Comparison of ENCODE assay signal across 8 mouse cellular contexts in the genomic region with DNA sequence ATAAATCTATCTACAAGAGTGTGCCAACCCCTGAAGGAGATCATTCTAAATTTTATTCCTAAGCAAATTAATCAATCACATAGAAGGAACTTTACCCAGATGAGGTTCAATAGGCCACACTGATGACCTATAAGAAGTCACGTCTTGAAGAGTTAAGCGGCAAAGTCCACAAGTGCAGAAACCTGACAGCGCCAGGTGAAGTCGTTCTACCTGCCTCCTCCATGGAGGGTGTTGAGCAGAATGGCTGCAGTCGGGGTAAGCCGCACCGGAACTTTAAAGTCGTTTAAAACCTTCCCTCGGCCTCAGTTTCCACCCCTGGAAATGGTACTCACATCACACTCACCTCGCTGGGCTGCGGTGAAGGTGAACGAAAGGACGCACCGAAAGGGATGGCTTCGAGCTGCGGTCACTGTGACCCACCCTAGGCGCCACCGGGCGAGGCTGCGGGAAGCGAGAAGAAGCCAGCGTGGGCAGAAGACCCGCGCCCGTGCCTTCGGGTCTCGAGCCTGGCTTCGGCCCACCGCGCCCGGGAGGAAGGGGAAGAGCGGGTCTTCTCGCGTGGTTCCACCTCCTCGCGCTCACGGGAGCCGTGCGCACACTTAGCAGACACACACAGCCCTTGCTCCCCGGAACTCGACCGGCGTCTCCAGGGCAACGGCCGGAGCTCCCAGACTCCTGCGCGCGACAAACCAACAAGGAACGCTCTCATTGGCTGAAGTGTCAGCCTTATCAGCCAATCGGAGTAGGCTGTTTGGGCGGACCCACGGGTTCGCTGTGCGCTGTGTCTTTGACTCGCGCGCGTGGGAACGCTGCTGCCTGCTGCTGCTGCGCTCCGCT. TPM values are rescaled to one million over a fixed set of nuclear protein-coding genes. Genes with fewer than 3 reads are reported as not detected.
DNase-seq lines count a peak whose midpoint lies in the region; ATAC-seq and TF ChIP-seq lines count a peak whose summit lies in the region.

Gene Cabin1, minus strand, starts transcription at position 660 of the 837 bp plus-strand sequence.

- no peak for TF ChIP-seq CTCF in lung, postnatal 0 days (IDR thresholded peaks at IDR 0.05)

- peak; percentile 100 for ATAC-seq in frontal cortex, adult (ENCODE audit: low TSS enrichment)
- ATAC-seq in lung, postnatal 0 days = peak; percentile 100

- H3K9ac ChIP-seq in lung, postnatal 0 days (replicated peaks; ENCODE audit: low read depth) = peak within 1 kb of the TSS; percentile 82

- peaks cover 36% of the 10 kb centered on the region for H3K36me3 ChIP-seq in hindbrain, embryonic 10.5 days
- no peaks in the 10 kb centered on the region for H3K36me3 ChIP-seq in lung, postnatal 0 days (ENCODE audit: insufficient read depth, low read length)

- no peak for TF ChIP-seq EP300 in lung, postnatal 0 days (IDR thresholded peaks at IDR 0.05)

- peak within 1 kb of the TSS; percentile 93 for H3K4me3 ChIP-seq in hindbrain, embryonic 10.5 days
- peak within 1 kb of the TSS; percentile 78 for H3K4me3 ChIP-seq in lung, postnatal 0 days (ENCODE audit: low read depth, low read length)

- peaks cover 26% of the 10 kb centered on the region for H3K4me1 ChIP-seq in hindbrain, embryonic 10.5 days (replicated peaks)
- H3K4me1 ChIP-seq in lung, postnatal 0 days (ENCODE audit: insufficient read depth, low read depth, low read length) = peaks cover 5% of the 10 kb centered on the region; the same call in 1 of the 2 replicates

- peak within 1 kb of the TSS; percentile 90 for H3K27ac ChIP-seq in hindbrain, embryonic 10.5 days
- peak within 1 kb of the TSS; percentile 65 for H3K27ac ChIP-seq in lung, postnatal 0 days (ENCODE audit: low read length)

- under 1% methylated on average over 61 of the region's 61 CpGs for WGBS in hindbrain, embryonic 10.5 days
- under 1% methylated on average over 60 of the region's 61 CpGs for WGBS in lung, postnatal 0 days

- peak within 1 kb of the TSS; percentile 87 for H3K4me2 ChIP-seq in lung, postnatal 0 days (replicated peaks; ENCODE audit: low read depth, low read length)

- DNase-seq in MN1 (ENCODE audit: low spot score) = peak; percentile 99
- DNase-seq in cerebellum, adult 9-10 months = peak; percentile 97
- DNase-seq in hindbrain, embryonic 10.5 days (ENCODE audit: low spot score) = peak; percentile 99
- DNase-seq in layer of hippocampus, adult 9-11 months = peak; percentile 98
- peak; percentile 98 for DNase-seq in lung, postnatal 0 days (ENCODE audit: low spot score)
- peak; percentile 96 for DNase-seq in ovary, postnatal 14 days (ENCODE audit: low spot score)
- peak; percentile 97 for DNase-seq in thymus, postnatal 14 days

- no peaks in the 10 kb centered on the region for H3K9me3 ChIP-seq in hindbrain, embryonic 10.5 days
- no peaks in the 10 kb centered on the region for H3K9me3 ChIP-seq in lung, postnatal 0 days (ENCODE audit: low read length)

- no peaks in the 10 kb centered on the region for H3K27me3 ChIP-seq in hindbrain, embryonic 10.5 days (ENCODE audit: insufficient read depth, poor library complexity, severe bottlenecking)
- no peaks in the 10 kb centered on the region for H3K27me3 ChIP-seq in lung, postnatal 0 days (replicated peaks; ENCODE audit: insufficient read depth, low read length)

RNA-seq across cellular contexts. Expression of gene Cabin1, which starts in this region (rescaled TPM):
- 36.8 and 38.4 TPM in 2 replicates for polyA plus RNA-seq in hindbrain, embryonic 10.5 days (2016; fragmentation: Nextera tagmentation; extraction: Ambion mirVana)
- polyA plus RNA-seq in lung, postnatal 0 days (2015; fragmentation: Nextera tagmentation; extraction: Ambion mirVana) = 33.1 and 34.5 TPM in 2 replicates

Comparison
In these comparisons a context has a peak if more than half of its experiments do, and no peak if none do; other contexts are left out.
1. Peak in every context shown above with its lines: DNase-seq, ATAC-seq, H3K4me3 ChIP-seq and H3K27ac ChIP-seq.